Mouse (Mus musculus) hindlimb bud, embryonic 11.5 days (tissue): ENCODE data around the gene Rbp2.
A peak's percentile ranks its signal among the peaks of the same experiment; 100 is the strongest.

Source experiments
- DNase-seq: peaks from one replicate; pipeline ENCODE4 v3.0.0-alpha.2; 2012; ENCODE audit warnings: low read depth, low spot score; ENCODE audit errors: extremely low spot score

Rbp2 gene

GRCm38 (mm10) chr9:98523872-98524271 is 38.0 kb downstream of the Rbp2 start:
- no peak for DNase-seq

GRCm38 (mm10) chr9:98524786-98525542 is 39.0 kb downstream of the Rbp2 start:
- DNase-seq, result no peak

GRCm38 (mm10) chr9:98525543-98525924 is 39.6 kb downstream of the Rbp2 start:
- DNase-seq, result no peak

GRCm38 (mm10) chr9:98527226-98527625 is 41.3 kb downstream of the Rbp2 start:
- no peak for DNase-seq

GRCm38 (mm10) chr9:98529776-98530175 is 43.9 kb downstream of the Rbp2 start:
- DNase-seq, result no peak

- DNase-seq, result no peak
Observed at GRCm38 (mm10) chr9:98530999-98531398, 45.1 kb downstream of the Rbp2 start.

- DNase-seq, result no peak
Observed at GRCm38 (mm10) chr9:98534675-98535280, 48.9 kb downstream of the Rbp2 start.

- DNase-seq, result no peak
Observed at GRCm38 (mm10) chr9:98535763-98536162, 49.8 kb downstream of the Rbp2 start.

- DNase-seq, result no peak
Observed at GRCm38 (mm10) chr9:98538017-98538712, 52.2 kb downstream of the Rbp2 start.

GRCm38 (mm10) chr9:98538713-98539360 is 52.9 kb downstream of the Rbp2 start:
- DNase-seq, result peak; percentile 31

- no peak for DNase-seq
Observed at GRCm38 (mm10) chr9:98544042-98544441, 58.1 kb downstream of the Rbp2 start.
